Comparison of ENCODE assay signal across 8 mouse cellular contexts in the genomic region with DNA sequence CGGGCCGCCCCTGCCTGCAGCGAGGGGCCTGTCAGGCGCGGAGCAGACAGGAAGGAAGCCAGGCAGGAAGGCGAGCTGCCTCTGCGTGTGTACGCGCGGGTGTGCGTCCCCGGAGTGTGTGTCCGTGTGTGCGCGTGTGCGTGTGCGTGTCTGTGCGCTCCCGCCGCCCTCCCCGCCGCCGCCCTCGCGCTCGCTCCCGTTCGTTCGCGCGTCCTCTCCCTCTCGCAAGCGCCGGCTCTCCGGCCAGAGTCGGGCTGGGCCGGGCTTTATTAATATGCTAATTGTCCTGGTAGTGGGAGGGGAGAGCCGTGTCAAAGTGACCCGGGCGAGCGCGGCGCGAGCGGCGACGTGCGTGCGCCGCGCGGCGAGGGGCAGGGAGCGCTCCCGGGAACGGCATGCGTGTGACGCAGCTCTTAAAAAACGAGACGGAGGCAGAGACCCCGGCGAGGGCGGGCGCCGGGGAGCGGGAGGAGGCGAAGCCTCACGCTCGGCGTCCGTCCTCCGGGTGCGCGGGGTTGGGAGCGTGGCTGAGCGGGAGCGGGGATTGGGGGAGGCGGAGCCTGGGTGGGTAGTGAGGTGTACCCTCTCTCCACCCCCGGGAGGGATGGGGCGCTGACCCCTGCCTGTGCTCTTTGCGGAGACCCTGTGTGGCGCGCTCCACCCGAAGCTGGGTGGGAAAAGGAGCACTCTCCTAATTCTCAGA. TPM values are rescaled to one million over a fixed set of nuclear protein-coding genes. Genes with fewer than 3 reads are reported as not detected.
DNase-seq lines count a peak whose midpoint lies in the region; ATAC-seq lines count a peak whose summit lies in the region.

Gene Ldb1 (minus strand): TSS at position 222 of the 703 bp plus-strand sequence.

- no peaks in the 10 kb centered on the region for H3K27me3 ChIP-seq in megakaryocyte, embryonic 14.5 days (replicated peaks)

- ATAC-seq in inflammation-experienced regulatory T-cells, adult 6 months: peak; percentile 69

- intact Hi-C loops in gastrocnemius, postnatal 14 days (cut with DNase I; ENCODE audit: low total_unique reads): no loop called here

- H3K36me3 ChIP-seq in megakaryocyte, embryonic 14.5 days (replicated peaks; ENCODE audit: low read length): peaks cover 5% of the 10 kb centered on the region

- peak; percentile 84 for DNase-seq in T-cell, adult 2 months (ENCODE audit: low spot score)
- peak; percentile 89 for DNase-seq in embryo, embryonic 10 days (ENCODE audit: low spot score)
- peak; percentile 87 for DNase-seq in gastrocnemius, postnatal 14 days
- peak; percentile 75 to 88 for DNase-seq in left cerebral cortex, adult 9 months (ENCODE audit: low spot score in 2 of 2)
- DNase-seq in right cerebral cortex, postnatal 10 days (ENCODE audit: low spot score in 2 of 2): peak; percentile 89 to 91
- peak; percentile 85 for DNase-seq in urinary bladder, postnatal 14 days (ENCODE audit: low spot score)

- H3K4me3 ChIP-seq in megakaryocyte, embryonic 14.5 days (replicated peaks): peak within 1 kb of the TSS; percentile 100

- H3K9me3 ChIP-seq in megakaryocyte, embryonic 14.5 days: no peaks in the 10 kb centered on the region

- peaks cover 76% of the 10 kb centered on the region for H3K4me1 ChIP-seq in megakaryocyte, embryonic 14.5 days

RNA-seq across cellular contexts. Expression of gene Ldb1, which starts in this region (rescaled TPM):
- total RNA-seq in gastrocnemius, postnatal 14 days (2021): 10 to 100 TPM; 26.2 to 28.5 TPM
- 10 to 100 TPM; 28.4 to 51.7 (median 49.6) TPM for polyA plus RNA-seq in inflammation-experienced regulatory T-cells, adult 6 months (2017; shearing (Covaris generic))
- polyA plus RNA-seq in megakaryocyte, embryonic 14.5 days (2012; ENCODE audit: insufficient read depth, low replicate concordance): 349 and 424 TPM in 2 replicates

Comparison
In these comparisons a context has a peak if more than half of its experiments do, and no peak if none do; other contexts are left out.
1. Peak in every context shown above with its lines: DNase-seq, ATAC-seq and H3K4me3 ChIP-seq.